Mouse (Mus musculus) lung, postnatal 0 days (tissue): Measurements from ENCODE around the gene Fkbp2.

ENCODE experiments used
- CTCF ChIP-seq: IDR thresholded peaks from 2 replicates; pipeline ENCODE4 v1.5.1; 2016; ENCODE audit warnings: antibody characterized with exemption, mild to moderate bottlenecking
- EP300 ChIP-seq: IDR thresholded peaks from 2 replicates; pipeline ENCODE4 v1.6.1; 2016; ENCODE audit warnings: antibody characterized with exemption, mild to moderate bottlenecking, control low read depth

GRCm38 (mm10) chr19:6985300-6985699, 5.0 kb upstream of the Fkbp2 start:
- TF ChIP-seq CTCF (no peak), EP300 (no peak)
